Mouse (Mus musculus): ENCODE results near the gene Paf1.
"Not testable (repeated sequence)": the region's sequence is repeated elsewhere in the genome, so short reads cannot be mapped to it uniquely, and the experiment has no call there.

The Paf1 gene

DNA sequence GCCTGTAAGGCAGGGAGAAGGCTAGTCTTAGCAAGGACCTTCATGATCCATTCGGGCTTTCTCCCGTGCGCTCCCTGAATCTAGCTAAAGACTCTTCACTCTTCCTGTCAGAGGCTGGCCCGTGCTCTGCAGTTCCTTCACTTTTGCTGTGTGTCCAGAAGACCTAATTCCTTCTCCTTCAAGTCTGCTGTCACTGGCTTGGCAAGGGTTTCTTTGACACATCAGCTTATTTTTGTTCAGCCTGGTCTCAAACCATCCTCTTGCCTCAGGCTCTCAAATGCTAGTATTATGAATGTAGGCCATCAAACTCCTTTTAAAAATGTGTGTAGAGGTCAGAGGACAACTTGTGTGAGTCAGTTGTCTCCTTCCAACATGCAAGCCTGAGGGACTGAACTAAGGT lies 9.1 kb upstream of the Paf1 start:
- DNase-seq (ENCODE audit: low spot score in 2 of 2): no peak

DNA sequence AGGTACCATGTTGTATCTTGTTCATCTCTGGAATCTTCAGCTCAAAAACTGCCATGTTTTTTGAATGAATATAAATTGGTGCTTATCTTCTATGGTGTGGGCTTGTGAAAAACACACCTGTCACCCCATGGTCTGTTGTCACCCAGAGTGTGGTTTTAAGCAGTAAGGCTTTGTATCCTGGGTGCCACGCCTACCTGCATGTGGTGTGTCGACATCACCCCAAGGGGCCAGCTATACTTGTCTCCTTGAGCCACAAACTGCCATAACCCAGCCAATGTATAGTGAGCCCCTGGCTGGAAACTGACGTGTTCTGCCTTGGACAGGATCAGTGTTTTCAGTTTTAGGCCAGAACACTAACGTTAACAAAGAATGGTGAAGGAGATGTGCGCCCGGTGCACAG lies 8.6 kb upstream of the Paf1 start:
- DNase-seq (ENCODE audit: low spot score in 2 of 2): peak; percentile 73 to 75

GRCm38 (mm10) chr7:28385196-28385595 lies 7.6 kb upstream of the Paf1 start:
- no peak for DNase-seq (ENCODE audit: low spot score in 2 of 2)

DNA sequence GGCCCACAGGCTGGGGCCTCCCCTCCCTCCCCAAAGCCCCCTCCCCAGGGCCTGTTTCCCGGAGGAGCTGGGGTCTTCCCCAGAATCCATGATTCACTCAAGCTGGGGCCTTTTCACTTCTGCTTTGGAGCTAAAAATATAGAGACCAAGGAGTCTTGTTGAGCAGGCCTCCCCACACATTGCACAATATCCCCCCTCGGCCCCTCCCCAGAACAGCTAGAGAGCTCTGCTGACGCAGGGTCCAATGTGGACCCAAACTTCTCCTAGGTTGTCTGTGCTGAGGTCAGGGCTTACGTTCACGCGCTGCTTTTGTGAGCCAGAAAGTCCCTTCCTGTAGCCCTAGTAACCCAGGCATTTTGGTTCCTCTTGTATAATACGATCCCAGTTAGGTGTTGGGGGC lies 6.7 kb upstream of the Paf1 start:
- DNase-seq (ENCODE audit: low spot score in 2 of 2): peak; percentile 59 to 70

DNA sequence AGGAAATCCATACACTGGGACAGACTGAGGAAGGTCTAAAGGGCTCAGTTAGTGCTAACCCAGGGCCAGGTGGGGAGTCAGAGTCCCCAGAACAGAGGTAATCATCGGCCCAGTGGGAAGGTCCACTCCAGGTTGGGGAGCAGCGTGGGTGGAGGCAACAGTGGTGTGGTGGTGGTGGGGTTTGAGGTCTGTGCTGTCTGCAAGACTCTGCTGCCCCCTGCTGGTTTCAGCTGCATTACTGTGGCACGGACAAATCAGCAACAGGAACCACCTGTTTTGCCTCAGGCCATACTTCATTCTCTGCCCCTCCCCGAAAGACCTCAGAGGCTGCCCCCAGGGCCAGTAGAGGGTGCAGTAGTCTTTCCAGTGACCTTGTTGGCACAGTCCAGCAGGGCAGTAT lies 6.3 kb upstream of the Paf1 start:
- peak; percentile 90 for DNase-seq (ENCODE audit: low spot score in 2 of 2)

DNA sequence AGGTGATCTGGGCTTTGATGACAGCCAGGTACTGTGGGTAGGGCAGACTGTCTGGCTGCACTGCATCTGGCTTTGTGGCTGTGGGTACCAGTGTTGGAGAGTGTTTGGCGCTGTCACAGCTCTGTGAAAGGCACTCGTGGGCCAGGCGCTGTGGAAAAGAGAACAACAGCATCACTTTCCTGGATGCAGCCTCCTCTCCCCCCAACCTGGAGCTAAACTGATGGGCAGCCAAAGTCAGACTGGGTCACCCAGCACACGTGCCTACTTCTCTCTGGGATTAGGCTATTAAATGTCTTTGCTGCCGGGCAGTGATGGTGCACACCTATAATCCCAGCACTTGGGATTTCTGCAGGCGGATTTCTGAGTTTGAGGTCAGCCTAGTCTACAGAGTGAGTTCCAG lies 5.9 kb upstream of the Paf1 start:
- not testable (repeated sequence) for DNase-seq (ENCODE audit: low spot score in 2 of 2)

DNA sequence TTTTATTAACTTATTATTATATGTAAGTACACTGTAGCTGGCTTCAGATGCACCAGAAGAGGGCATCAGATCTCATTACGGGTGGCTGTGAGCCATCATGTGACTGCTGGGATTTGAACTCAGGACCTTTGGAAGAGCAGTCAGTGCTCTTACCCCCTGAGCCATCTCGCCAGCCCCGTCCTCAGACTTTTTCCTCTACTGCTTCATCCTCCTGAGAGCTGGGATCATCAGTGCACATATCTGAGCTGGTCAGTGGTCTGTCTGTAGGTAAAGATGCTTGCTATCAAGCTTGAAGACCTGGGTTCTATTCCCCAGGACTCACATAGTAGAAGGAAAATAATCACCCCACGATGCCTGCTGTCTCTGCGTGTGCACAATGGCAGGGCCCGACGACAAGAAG lies 5.4 kb upstream of the Paf1 start:
- not testable (repeated sequence) for DNase-seq (ENCODE audit: low spot score in 2 of 2)

DNA sequence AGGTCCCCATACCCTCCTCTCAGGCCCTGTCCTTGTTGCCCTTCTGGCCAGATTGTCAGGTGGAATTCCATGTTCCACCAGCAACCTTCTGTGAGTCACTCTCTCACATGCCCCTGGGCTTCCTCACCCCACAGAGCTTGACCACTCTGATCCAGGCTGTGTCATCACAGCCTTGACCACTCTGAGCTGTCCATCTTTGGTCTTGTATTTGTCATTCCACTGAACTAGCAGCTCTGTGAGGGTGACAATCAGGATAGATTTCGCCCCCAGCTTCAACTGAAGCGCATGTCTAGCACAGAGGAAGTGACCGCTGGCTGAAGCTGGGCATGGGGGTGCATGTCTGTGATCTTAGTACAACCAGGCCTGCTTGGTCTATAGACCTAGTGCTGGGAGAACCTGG lies 2.4 kb upstream of the Paf1 start:
- DNase-seq (ENCODE audit: low spot score in 2 of 2): no peak

- no peak for DNase-seq (ENCODE audit: low spot score in 2 of 2)
These were observed 661 bp downstream of the Paf1 start for GRCm38 (mm10) chr7:28393272-28393951.

DNA sequence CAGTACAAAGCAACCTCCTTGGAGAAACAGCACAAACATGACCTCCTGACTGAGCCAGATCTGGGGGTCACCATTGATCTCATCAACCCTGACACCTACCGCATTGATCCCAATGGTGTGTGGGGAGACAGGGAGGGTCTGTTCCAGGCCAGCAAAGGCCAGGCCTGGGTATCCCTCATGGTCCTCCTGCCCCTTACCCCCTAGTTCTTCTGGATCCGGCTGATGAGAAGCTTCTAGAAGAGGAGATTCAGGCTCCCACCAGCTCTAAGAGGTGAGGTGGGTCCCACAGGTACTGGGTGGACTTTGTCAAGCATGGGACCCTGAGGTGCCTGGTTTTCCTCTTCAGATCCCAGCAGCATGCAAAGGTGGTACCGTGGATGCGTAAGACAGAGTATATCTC lies 2.7 kb downstream of the Paf1 start:
- DNase-seq (ENCODE audit: low spot score in 2 of 2): no peak

DNA sequence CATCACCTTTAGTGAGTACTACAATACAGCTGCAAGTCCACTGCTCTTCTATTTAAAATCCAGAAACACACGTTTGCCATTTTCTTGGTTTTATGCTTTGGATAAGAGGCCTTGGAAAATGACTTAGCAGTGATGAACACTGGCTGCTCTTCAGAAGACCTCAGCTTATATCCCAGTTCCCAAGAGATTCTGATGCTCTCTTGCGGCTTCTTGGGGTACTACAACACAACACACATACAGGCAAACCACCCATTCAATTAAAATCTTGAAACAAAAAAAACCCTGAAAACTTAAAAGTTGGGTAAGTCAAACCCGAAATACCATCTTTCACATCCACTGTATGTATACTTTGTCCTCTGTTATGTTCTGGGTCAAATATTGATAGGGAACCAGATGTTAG lies 5.2 kb downstream of the Paf1 start:
- peak in 1 of 2 experiments; percentile 18 for DNase-seq (ENCODE audit: low spot score in 2 of 2)

DNA sequence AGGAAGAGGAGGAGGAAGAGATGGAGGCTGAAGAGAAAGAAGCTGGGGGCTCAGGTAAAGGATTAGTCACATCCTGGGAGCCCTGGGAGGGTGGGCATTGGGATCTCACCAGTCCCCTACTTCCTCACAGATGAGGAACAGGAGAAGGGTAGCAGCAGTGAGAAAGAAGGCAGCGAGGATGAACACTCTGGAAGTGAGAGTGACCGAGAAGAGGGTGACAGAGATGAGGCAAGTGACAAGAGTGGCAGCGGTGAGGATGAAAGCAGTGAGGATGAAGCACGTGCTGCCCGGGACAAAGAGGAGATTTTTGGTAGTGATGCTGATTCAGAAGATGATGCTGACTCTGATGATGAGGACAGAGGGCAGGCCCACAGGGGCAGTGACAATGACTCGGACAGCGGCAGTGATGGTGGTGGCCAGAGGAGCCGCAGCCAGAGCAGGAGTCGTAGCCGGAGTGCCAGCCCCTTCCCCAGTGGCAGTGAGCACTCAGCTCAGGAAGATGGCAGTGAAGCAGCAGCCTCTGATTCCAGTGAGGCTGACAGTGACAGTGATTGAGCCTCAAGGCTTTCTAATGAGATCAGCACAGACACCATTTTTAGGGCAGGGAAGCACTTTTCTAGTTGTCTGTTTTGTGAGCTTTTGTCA lies 6.1 kb downstream of the Paf1 start:
- DNase-seq (ENCODE audit: low spot score in 2 of 2): no peak

DNA sequence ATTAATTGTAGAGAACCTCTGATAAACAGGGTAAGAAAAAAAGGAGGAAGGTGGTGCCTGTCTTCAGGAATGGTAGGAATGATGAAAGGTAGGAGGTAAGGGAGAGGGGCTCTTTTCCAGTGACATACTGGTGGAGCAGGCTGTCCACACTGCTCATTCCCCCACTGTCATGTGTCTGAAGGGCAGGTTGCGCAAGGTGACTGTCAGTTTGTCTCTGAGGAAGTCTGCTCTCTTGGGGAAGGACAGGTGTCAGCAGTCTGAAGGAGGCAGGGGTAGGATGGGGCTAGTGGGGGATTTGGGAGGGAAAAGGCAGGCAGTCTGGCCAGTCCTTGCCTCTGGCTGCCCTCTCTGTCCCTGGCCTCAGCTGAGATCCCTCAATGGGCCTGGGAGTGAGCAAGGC lies 8.3 kb downstream of the Paf1 start:
- DNase-seq (ENCODE audit: low spot score in 2 of 2): no peak

DNA sequence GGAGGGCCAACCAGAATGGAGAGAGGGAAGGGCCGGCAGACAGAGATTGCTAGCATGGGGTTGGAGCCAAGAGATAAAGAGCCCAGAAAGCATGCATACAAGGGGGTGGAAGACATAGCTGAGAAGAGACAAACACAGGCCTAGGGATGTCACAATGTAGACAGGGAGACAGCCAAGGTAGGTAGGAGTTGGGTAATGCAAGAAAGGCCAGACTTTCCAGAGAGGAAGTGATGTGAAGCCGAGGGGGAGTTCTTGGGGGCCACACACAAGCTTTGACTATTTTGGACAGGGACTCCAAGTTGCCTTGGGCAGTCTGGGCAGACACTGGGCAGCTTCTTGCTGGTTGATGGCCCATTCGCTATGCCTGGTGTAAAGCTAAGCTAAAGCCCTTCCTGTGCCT lies 9.2 kb downstream of the Paf1 start:
- DNase-seq (ENCODE audit: low spot score in 2 of 2): no peak

DNA sequence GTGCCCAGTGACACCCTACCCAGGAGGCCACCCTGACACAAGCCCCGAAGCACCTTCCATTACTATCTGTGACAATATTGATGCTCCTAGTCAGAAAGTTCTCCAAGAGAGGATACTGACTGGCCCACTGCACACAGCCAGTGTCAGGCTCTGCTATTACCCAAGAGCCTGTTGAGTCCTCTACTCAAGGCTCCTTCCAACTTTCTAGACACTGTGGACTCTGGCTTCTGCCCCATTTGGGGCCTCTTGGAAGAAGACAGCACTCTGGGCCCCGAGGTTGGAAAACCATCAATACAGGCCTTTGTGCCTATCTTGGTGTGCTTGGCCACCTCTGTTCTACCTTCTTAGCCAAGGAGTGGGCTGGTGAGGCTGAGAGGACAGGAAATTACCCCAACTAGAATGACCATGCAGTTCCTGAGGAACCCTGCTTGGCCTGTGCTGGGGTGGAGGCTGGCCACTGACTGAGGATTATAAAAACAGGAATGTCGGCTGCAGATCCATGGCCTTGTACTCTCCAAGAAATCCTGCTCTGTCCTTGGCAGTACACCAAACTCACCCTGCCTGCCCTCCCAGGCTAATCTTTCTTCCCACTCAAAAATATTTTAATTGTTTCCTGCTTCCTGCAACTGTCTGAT lies 18.2 kb downstream of the Paf1 start:
- no peak for DNase-seq (ENCODE audit: low spot score in 2 of 2)

- no peak for DNase-seq (ENCODE audit: low spot score in 2 of 2)
These were observed 20.1 kb downstream of the Paf1 start for GRCm38 (mm10) chr7:28412826-28413225.

DNA sequence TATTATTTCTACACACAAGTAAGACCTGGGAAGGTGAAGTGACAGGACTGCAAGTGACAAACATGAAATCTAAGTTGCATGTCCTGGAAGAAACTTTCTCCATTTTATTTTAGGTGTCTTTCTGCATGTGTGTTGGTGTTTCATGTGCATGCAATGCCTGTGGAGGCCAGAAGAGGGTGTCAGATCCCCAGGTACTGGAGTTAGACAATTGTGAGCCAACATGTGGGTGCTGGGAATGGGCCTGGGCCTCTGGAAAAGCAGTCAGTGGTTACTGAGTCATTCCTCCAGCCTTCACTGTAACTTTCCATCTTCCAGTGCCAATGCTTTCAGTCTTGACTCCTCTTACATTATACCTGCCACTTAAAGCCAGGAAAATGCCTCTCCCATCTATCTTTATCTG lies 24.6 kb downstream of the Paf1 start:
- DNase-seq (ENCODE audit: low spot score in 2 of 2): no peak

DNA sequence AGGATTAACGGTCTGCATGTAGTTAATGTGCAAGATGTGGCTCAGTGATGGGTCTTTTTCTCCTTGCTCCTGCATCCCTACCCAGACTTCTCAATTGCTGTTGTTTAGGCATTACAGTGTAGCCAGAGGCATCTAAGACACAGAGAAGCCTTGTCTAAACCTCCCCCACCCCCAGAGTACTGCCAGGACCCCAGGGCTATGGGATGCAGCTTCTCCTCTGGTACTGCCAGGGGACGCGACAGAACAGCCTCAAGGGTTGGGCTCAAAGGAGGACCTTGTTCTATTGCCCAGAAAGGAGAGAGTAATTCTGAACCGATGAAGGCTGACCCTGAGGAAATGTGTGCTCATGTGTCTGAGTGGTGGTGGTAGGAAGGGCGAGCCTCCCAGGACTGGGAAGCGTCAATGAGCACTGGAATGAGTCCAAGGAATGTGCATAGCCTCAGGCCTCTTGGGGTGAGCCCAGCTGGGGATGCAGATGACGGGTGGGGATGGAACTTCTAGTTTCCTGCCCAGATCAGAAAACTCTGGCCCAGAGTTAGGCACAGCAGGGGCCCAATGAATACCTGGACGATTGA lies 25.4 kb downstream of the Paf1 start:
- DNase-seq (ENCODE audit: low spot score in 2 of 2): peak in 1 of 2 experiments; percentile 26

DNA sequence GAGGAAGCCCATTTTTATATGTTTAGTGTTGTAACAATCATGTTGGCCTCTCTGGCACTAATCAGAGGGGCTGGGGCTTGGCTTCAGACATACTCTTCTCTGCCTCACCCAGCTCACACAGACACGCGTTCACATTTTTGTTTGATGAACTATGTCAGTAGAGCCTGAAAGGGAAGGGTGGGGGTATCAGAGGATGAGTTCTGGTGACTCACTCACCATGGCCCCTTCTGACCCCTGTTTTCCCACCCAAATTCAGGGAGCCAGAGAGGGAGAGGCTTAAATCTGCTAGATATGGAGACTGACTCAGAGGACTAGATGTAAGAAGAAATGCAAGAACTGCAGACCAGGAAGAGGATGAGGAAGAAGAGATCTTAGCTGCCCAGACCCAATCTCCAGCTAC lies 26.7 kb downstream of the Paf1 start:
- DNase-seq (ENCODE audit: low spot score in 2 of 2): no peak

GRCm38 (mm10) chr7:28423018-28423417 lies 30.3 kb downstream of the Paf1 start:
- DNase-seq (ENCODE audit: low spot score in 2 of 2): no peak

- DNase-seq (ENCODE audit: low spot score in 2 of 2): no peak
These were observed 35.0 kb downstream of the Paf1 start for GRCm38 (mm10) chr7:28427738-28428137.

DNA sequence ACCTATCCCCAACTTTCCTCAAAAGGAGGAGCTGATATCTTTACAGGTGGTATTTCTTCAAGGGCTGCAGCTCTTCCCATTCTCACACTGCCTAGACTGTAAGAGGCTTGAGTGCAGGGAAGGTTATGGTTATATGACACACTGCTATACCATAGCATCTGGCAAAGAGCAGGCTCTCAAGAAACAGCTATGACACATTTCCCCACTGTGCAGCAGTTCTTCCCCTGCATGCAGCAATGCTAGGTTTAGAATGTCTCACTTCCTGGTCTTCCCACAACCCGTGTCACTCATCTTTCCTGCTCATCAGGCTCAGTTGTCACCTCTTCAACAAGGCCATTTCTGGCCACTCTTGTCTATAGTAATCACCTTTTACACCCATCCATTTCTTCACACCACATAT lies 37.8 kb downstream of the Paf1 start:
- no peak for DNase-seq (ENCODE audit: low spot score in 2 of 2)

DNA sequence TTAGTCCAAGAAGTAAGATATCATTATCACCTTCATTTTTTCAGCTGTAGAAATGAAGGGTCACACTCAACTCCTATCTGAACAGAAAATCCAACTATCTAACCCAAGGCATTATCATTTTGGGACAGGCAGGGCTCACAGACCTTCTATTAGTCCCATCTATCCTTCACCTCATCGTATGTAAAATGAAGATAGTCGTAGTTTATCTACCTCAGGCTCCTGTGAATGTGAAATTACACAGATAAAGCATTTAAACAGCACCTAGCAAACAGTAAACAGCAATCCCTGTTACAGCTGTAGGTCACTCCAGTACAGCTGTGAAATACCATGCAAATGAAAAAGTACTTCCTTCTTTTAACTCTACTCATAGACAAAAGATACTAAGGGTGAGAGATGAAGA lies 39.5 kb downstream of the Paf1 start:
- no peak for DNase-seq (ENCODE audit: low spot score in 2 of 2)

Measured in spleen, postnatal 36 days (tissue).